Mouse (Mus musculus): Measurements from ENCODE around the gene Tcf7l1.
"Not testable (repeated sequence)": the region's sequence is repeated elsewhere in the genome, so short reads cannot be mapped to it uniquely, and the experiment has no call there.

Tcf7l1 gene

GRCm38 (mm10) chr6:72788892-72789699 lies at the start of gene Tcf7l1:
Gene Tcf7l1, minus strand, starts transcription at chr6:72789254.
- DNase-seq (ENCODE audit: low spot score): peak; percentile 82

GRCm38 (mm10) chr6:72837756-72838155 lies 48.7 kb upstream of the Tcf7l1 start:
- no peak for DNase-seq (ENCODE audit: low spot score)

- DNase-seq (ENCODE audit: low spot score): no peak
Observed at GRCm38 (mm10) chr6:72834518-72834917, 45.5 kb upstream of the Tcf7l1 start.

GRCm38 (mm10) chr6:72831858-72832257 lies 42.8 kb upstream of the Tcf7l1 start:
- DNase-seq (ENCODE audit: low spot score): no peak

DNA sequence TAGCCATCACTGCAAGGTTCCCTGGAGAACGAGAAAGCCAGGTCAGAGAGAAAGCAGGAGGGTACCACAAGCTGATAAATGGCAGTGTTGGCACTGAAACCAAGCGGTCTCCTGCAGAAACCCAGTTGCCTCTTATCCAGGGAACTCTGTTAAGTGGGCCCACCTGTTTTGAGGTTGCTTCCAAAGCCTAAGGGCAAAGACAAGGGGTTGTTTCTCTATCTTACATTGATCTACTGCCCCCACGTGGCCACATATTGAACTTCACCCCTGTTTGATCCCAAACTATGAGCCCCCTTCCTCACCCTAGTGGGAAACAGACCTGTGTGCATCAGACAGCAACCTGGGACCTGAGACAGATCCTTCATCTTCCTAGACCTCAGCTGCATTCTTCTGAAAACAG lies 42.2 kb upstream of the Tcf7l1 start:
- peak; percentile 32 for DNase-seq (ENCODE audit: low spot score)

GRCm38 (mm10) chr6:72828857-72829256 lies 39.8 kb upstream of the Tcf7l1 start:
- DNase-seq (ENCODE audit: low spot score): no peak

DNA sequence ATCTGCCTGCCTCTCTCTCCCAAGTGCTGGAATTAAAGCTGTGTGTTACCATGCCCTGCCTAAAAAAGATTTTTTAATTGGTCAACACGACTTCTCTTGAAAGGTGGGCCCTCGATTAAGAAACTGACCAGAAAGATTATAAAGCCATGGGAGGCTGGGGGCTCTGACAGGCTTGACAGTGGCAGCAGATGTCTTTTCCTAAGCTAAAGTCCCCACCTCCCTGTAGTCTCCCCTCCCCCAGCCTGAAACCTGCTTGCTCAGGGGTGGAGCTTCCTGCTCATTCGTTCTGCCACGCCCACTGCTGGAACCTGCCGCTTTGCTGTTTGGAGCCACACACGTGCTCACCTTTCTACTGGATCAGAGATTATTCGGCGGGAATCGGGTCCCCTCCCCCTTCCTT lies 39.0 kb upstream of the Tcf7l1 start:
- DNase-seq (ENCODE audit: low spot score): not testable (repeated sequence)

- DNase-seq (ENCODE audit: low spot score): no peak
Observed at GRCm38 (mm10) chr6:72825762-72826161, 36.7 kb upstream of the Tcf7l1 start.

- DNase-seq (ENCODE audit: low spot score): no peak
Observed at GRCm38 (mm10) chr6:72824971-72825737, 36.1 kb upstream of the Tcf7l1 start.

- no peak for DNase-seq (ENCODE audit: low spot score)
Observed at GRCm38 (mm10) chr6:72813456-72813855, 24.4 kb upstream of the Tcf7l1 start.

DNA sequence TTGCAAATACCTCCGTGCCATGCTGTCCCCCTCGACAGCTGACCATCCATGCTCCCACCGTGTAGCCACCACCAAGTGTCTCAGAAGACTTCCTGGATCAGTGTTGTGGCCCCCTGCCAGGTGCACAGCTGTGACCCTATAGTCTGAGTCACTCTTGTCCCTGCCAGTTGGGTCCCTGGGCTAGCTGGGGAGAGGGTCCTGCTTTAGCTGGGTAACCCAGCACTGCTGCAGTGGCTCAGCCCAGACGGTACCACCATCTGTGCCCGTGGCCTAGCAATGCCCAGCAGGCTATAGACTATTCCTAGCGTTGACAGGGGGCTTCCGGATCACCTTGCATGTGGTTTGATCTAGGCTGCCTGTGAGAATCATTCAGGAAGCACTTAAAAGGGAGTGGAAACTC lies 21.2 kb upstream of the Tcf7l1 start:
- DNase-seq (ENCODE audit: low spot score): no peak

GRCm38 (mm10) chr6:72809522-72810149 lies 20.6 kb upstream of the Tcf7l1 start:
- DNase-seq (ENCODE audit: low spot score): no peak

- DNase-seq (ENCODE audit: low spot score): no peak
Observed at GRCm38 (mm10) chr6:72808342-72808741, 19.3 kb upstream of the Tcf7l1 start.

DNA sequence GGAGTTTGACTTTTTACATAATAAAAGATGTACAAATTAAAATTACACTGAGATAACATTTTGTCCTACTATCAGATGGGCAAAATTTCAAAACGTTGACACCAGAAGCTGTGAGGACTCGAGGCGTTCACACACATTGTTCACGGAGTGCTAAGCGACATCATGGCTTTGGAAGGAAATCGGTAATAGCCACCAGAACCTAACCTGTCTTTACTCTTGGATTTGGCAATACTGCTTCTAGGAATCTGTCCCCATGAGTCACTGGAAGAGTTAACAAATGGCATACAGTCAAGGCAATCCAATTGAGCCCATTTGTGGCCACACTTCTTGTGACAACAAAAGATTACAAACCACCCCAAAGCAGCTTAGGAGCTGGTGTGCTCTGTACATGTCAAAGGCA lies 14.6 kb upstream of the Tcf7l1 start:
- no peak for DNase-seq (ENCODE audit: low spot score)

GRCm38 (mm10) chr6:72802119-72802518 lies 13.1 kb upstream of the Tcf7l1 start:
- DNase-seq (ENCODE audit: low spot score): no peak

DNA sequence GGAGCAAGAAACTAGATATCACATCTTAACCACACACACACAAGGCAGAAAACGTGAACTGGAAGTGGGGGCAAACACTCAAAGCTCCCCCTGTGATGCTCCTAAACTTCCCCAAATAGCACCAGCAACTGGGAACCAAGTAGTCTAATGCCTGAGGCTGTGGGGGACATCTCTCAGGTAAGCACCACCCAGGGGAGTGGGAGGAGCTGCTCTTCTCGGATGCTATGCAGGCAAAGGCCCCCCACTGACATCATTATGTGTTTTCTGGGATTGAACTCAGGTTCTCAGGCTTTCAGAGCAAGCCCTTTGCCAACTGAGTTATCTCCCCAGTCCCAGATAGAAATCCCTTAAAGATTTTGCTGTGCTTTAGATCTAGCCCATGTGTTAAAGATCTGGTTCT lies 11.6 kb upstream of the Tcf7l1 start:
- no peak for DNase-seq (ENCODE audit: low spot score)

- DNase-seq (ENCODE audit: low spot score): no peak
Observed at GRCm38 (mm10) chr6:72797763-72798162, 8.7 kb upstream of the Tcf7l1 start.

GRCm38 (mm10) chr6:72795444-72795843 lies 6.4 kb upstream of the Tcf7l1 start:
- no peak for DNase-seq (ENCODE audit: low spot score)

GRCm38 (mm10) chr6:72794870-72795269 lies 5.8 kb upstream of the Tcf7l1 start:
- DNase-seq (ENCODE audit: low spot score): no peak

GRCm38 (mm10) chr6:72792641-72793040 lies 3.6 kb upstream of the Tcf7l1 start:
- no peak for DNase-seq (ENCODE audit: low spot score)

- peak; percentile 26 for DNase-seq (ENCODE audit: low spot score)
Observed at GRCm38 (mm10) chr6:72787948-72788891, 834 bp downstream of the Tcf7l1 start.

All from T-cell, adult 2 months (primary cell).